Mouse (Mus musculus) skeletal muscle tissue, adult 2 months (tissue): ENCODE measurements around the gene Lama2.

ENCODE experiments used
- DNase-seq: peaks from one replicate; pipeline ENCODE4 v3.0.0-alpha.2; 2012; ENCODE audit warnings: low read depth, low spot score

Gene Lama2

DNA sequence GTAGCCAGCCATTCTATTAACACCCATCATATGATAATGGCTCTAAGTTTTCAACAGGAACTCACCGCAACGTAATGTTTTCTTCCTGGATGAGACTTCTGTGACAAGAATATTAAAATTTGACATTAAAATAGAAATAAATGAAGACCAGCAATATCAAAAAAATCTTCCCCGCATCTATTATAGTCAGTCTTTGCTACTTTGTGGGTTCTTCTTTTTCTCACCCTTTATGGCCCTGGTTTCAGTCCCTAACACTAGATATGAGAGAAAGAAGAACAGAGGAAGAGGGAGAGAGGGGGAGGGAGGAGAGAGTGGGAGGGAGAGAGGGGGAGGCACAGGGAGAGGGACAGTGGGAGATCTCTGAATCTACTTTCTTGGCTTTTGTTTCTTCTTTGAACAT is at the start of gene Lama2:
Lama2 (minus strand) TSS at position 101 of the 400 bp plus-strand sequence.
- DNase-seq: no peak

DNA sequence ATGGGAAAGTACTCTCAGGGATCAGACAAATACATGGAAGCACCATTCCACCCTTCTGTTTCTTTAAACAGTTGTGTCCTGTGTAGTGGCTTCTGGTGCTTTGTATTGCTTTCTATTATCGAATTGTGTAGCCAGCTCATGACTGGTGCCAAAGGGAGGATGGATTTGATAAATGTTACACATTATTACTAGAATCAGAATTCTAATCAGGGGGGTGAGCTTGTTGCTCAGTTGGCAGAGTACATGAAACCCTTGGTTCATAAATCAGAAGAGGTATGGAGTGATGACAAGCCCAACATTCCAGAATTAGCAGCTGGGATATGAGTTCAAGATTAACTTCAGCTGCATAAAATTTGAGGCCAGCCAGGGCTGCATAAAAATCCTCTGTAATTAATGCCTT is 44.8 kb upstream of the Lama2 start:
- no peak for DNase-seq

DNA sequence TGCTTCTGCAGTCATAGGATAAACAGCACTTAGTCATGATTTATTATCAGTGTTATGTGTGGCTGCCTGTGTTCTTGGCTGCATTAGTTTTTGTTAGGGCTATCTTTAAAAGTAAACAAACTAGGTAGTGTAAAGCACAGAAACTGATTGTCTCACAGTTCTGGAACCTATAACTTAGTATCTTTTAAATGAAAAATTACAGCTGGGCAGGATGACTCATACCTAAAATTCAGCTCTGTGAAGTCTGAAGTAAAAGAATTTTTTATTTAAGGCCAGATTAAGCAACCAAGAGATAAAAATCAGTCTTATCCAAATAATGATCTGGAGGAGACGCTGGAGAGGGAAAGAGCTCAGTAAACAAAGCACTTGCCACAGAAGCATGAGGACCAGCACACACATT is 43.8 kb upstream of the Lama2 start:
- no peak for DNase-seq

DNA sequence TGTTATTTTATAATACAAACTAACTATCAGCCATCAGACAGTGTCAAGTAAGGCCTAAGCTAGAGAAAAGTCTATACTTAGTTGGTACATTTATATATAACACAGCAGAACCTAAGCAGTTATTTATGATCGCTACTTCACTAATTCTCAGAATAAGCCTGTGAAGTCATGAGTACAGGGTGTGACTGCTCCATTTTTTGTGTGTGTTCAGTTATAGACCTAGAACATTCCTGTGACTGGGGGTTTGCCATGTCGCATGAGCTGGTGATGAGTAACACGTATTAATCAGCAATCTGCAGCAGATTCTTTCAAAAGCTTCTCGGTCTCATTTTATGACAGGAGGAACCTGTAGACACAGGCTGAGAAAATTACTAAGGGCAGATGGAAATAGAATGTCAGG is 34.6 kb upstream of the Lama2 start:
- peak; percentile 18 for DNase-seq

DNA sequence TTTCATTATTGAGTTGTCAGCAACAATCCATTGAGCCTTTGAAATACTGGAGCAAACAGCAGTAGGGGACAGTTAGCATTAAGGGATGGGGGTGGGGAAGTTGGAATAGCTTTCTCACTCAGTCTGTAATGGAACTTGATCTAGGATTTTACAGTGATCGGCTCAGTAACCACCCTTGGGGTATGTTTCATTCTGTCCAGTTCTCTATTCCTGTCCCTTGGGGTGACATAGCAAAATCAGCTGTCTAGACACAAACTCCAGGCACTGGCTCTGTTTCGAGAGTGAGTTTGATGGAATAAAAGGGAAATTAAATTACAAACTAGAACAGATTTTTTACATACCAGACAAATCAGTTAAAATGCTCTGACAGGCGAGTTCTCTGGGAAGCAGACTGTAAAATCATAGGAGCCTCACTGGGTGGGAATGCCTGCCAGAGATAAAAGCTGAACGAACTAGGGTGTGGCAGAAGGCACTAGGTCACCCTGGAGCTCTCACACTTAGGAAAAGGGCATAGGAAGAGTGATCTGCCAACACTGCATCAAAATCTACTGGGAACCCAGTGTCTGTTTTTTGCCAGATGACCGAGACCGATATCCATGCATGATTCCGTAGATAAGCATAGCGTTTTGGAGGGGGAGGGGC is 33.3 kb upstream of the Lama2 start:
- DNase-seq: peak; percentile 18

DNA sequence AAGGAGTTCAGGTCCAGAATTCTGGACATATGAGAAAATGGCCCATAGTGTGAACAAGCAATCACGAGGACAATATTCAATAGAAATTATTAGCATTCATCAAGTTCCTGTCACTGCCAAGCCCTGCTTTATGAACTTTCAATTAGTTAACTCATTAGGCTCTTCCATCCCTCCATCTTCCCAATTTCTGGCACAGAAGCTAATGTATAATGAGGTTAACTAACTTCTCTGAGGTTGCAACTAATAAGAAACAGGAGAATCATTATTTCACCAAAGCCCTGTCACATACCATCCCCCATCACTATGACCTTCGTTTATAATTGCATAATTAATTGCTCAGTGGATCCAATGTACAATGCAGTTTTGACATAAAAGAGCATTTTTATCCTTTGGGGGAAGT is 16.2 kb upstream of the Lama2 start:
- DNase-seq: no peak

DNA sequence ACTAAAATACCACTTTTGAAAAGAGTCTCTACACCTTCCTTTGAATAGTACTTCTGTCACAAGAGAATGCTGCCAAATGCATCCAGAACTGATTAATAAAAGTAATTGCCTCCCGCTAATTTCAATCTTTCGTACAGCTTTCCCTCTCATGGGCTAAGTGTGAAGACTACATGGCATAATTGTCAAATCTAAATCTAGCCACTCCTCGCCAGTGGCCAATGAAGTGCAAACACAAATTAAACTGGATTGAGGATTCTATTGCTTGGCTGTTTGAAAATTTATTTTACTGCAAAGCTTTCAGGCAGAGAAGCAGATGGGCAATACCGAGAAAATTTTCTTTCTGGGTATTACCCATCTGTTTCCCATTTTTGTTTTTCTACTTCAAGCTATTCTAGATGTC is 11.4 kb upstream of the Lama2 start:
- no peak for DNase-seq

DNA sequence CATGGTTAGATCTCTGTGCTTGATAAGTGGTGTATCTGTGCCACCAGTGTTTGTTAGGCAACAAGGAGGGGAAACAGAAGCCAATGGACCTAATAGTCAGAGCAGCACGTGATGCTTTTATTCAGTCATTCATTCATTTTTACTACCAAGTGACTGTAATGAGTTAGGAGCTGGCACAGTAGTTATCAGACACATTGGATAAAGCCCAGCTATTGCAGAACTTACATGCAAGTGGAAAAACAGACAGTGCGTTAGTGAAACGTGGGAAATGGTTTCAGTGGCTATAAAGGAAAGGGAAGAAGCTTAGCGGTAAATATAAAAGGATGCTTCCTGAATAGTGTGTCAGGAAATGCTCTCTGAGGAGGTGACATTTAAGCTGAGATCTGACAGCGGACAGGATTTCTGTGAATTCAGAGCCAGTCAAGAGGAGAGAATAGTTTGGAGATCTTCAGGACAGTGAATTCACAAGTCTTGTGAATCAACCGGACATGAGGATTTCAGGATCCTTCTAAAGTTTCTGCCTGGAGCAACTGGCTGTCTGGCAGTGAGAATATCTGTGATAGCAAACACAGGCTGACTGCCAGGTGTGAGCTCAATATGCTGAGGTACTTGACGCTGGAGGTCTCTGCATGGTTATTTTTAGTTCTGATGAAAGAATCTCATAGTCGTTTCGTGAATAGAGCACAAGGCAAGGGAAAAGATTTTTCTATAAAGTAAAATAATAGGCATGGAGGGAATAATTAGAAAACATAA is 2.3 kb upstream of the Lama2 start:
- peak; percentile 76 for DNase-seq

DNA sequence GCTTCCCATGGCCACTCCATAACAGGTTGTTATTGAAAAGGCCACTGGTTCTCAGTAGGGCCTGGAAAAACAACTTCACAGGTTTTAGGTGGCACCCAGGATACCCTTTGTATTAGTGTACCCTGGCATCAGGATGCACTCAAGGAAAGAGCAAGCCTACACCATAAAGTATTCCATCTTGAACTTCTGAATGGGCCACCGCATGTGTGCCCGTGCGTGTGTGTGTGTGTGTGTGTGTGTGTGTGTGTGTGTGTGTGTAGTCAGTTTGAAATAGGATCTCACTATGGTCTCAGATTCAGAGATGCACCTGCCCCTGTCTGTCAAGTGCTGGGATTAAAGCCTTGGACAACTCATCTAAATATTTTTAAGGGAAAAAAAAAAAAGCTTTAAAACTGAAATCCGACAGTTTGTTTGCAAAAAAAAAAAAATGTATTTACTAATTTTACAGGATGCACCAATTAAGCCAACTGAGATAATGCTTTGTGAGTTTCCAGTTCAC is 2.0 kb downstream of the Lama2 start:
- peak; percentile 60 for DNase-seq

DNA sequence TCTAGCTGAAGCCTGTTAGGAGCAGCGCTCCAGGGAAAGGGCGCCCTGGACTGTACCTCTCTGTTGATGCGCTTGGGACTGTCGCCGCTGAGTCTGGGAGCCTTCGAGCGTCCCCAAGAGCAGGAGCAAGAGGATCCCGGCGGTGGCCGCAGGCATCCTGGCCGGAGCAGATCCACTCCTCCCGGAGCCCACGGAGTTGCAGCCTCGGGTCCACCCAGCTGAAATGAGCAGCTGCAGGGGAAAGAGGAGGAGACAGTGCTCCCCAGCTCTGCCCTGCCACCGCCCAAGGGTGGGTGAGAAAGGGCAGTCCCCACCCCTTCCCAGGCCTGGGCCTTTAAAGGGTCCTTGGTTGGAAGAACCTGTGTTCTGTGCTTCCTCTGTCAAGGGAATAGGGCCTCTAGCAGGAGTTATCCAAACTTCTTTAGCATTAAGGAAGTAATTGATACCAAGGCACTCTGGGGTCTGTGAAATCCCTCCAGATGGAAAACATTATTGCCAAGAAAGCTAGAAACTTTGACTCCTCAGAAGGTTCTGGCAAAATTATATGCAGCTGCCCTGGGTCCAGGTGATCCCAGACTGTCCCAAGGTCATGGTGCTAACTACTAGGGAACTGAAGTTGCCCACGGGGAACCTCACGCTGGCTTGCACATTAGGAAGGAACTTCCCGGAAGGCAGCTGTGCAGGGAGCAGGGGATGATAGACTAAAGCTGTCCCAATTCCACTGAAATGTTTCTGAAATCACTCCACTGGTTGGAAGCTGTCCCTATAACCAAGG is 2.7 kb downstream of the Lama2 start:
- peak; percentile 50 for DNase-seq

DNA sequence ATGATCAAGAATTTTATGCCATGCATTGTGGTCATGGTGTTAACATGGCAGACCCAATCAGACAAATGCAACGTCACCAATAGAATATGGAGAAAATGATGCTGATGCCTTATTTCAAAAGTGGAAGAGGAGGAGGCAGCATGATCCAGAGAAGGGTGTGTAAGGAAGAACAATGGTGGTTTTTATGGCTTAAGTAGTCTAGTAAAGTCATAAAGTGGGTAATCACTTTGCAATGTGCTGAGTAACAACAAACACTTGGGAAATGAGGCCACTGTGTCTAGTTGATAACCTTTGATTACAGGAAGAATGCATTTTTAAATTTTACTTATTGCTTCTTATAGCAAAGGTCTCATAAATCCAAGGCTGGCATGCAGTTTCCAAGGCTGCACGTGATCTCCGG is 23.9 kb downstream of the Lama2 start:
- no peak for DNase-seq

DNA sequence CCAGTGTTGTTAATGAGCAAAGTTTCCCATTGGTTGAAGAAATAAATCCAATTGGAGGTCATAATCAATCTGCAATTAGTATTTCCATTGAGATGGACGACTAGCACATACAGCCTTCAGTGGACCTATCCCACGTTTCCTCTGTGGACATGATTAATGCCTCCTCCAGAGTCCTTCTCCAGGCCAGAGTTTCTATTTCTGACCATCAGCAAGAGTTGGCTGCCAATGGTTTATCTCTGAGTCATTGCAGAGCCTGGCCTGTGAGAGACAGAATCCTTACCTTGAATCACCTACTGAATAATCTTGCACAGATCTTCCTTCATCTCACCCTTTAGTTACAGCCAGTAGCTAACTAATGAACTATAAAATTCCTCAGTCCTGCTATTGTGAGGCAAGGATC is 86.3 kb downstream of the Lama2 start:
- DNase-seq: peak; percentile 31

DNA sequence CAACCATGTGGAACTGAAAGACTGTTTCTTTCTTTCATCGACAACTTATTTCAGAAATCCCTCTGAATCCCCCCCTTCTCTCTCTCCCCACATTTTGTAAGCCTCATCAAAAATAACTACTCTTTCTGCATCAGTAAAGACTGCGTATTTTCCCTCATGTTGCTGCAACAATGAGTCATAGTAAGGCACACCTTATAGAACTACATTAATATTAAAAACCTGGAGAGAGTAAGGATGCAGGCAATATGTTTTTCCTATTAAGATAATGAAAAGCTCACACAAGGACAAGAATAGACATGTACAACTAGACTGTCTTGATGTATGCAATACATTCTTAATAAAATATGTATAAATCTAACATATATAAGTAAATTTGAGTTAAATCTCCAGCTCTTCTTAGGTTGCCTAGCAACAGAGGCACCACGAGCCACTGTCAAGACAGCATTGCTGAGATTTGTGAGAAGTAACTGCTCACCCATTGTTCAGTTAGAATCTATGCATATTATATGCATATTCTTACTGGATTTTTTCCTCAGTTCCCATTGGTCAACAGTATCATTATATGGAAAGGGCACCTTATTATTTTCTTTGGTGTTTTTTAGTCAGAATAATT is 110.6 kb downstream of the Lama2 start:
- DNase-seq: no peak

DNA sequence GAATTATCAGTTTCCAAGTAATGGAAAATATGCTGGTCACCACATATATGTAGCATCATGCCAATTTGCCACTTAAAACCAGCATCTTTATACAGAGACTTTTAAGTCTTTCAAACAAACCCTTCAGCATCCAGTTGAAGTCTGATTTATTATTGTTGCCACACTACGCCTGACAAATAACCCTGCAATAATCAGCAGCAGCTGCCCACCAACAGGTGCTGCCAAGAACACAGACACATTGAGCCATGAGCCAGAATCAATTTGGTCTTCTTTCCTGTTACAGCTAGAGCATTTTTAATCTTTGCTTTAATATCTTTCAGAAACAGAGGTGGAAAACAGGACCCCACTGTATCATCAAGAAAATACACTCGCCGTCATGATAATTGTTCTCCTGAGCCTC is 118.7 kb downstream of the Lama2 start:
- no peak for DNase-seq

DNA sequence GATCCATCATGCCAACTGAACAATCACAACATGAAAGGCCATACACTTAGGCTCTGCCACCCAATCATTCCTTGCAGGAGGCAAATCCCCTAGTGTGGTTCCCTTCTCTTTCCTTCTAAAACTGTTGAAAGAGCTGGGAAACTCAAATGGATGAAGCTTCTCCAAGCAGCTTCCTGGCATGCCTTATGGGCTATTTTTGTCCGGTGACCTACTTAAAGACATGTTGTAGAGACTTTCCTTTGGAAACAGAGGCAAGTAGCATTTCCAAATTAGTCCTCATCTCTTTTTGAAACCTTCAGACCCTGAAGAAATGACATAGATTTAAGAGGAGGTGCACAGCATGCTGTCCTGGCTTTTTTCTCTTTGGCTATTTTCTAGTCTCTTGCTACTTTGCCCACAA is 131.1 kb downstream of the Lama2 start:
- DNase-seq: peak; percentile 33

DNA sequence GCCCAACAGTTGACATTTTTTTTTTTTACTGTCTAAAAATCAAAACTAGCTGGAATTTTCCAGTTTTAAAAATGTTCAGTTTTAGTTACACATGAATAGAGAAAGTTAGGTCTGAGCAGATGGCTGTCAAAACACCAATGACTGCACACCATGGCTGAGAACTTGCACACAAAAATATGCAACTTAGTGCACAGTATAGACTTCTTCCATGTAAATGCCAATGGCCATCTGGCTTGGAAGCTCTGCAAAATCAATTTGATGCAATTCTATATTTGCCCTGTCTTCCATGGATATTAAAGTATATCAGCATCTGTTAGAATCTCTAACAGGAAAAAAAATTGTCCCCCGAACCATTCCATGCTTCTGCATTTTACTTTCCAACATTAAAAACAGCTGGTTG is 135.5 kb downstream of the Lama2 start:
- no peak for DNase-seq

DNA sequence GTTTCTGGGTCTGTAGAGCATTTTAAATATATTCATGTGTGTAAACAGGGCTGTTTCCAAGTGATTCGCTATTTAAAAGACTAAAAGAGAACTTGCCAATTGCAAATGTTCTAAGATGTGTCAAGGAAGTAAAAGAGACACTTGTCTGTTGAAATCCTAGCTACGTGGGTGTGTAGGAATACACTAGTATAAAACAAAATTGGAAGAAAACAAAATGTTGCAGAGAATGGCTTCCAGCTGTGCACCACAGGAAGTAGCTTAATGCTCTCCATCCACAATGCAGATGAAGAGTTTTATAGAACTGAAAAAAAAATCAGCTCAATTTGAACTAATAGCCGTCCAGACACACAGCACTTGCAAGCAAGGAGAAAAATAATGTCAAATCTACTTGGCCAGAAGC is 144.0 kb downstream of the Lama2 start:
- DNase-seq: peak; percentile 13

DNA sequence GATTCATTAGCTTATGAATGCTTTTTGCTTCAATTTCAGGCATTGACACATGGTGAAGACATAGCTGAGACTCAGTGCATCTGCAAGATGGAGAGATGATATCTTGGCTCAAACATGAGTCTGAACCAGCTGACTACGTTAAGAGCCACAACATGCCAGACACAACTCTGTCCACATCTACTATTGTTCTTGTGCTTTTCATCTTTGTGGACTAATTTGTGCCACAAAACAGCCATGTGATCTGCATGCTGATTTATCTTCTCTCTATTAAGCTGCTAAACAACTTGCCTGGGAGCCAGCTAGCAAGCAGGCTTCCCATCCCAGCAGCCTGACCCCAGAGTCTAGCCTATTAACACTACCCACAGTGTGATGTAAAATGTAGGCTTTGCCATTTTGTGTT is 151.3 kb downstream of the Lama2 start:
- DNase-seq: no peak

DNA sequence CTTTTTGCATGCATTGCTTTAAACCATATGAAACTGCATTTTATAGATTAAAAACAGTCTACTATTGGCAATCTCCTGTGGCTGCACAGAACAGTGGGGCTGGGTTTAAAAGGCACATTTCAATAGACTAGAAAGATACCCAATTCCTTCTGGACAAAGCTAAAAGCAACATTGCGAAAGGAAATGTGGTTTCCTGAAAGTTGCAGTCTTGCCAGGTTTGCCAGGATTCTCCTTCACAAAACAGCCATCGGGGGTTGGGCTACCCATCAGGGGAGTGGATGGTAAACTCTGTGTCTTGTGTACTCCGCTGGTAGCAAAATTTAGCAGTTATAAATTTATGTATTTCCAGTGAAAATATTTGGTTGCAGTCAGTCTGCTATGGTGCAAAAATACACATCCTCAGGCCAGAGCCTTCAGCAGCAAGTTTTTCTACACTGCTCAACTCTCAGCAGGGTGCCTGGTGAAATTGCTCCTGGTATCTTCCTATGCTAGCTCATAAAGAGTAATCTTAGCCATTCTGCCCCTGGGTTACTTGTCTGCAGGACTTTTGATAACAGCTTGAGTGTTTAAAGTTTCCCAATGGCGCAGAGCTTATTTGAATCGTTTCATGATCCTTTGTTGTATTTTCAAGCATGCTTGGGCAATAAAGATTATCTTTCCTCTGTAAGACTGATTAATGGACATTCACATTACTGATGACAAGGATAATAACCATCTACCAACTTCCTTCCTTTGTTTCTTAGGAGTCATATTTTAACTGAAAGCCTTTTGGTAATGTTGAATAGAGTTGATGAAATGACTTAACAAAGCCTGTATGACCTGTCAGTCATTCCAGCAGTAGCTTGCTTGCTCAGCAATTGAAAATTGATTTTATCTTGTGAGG is 205.7 kb downstream of the Lama2 start:
- DNase-seq: no peak

DNA sequence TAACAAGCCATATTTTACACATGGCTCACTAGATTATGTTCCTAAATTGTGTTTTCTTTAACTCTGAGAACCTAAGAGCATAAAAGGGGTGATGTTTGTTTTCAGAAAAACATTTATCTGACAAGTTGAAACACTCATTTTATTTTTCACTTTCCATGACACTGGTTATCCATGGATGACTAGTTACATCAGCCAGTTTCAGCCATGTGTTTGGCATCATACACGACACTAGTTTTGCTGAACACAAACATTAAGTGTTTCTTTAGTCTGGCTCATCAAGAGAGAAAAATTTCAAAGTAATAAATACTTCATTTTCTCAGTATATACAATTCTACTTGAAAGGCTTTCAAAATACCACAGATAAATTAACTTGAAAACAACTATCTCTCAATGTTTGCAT is 228.8 kb downstream of the Lama2 start:
- DNase-seq: no peak

DNA sequence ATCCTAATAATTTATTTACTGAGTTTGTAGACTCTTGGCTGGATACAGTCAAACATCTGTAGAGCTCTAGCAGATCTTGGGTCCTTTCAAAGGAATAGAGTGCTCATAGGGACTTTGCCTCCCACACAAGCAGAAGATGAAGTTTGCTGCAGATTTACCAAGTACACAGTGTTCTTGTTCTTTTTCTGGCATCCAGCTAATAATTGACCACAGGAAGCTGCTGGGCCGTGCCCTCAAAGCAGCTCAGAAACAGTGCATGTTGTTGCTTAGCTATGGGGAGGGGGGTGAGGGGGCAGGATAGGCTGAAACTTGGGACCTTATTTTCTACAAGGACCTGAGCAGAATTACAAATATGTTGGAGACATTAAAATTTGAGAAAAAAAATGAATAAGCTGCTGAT is 232.0 kb downstream of the Lama2 start:
- DNase-seq: peak; percentile 81
